Mouse (Mus musculus) MN1 (cell line): Measurements from ENCODE around the gene Cc2d1a.
A peak's percentile ranks its signal among the peaks of the same experiment; 100 is the strongest.

ENCODE experiments used
- DNase-seq: peaks from one replicate; pipeline ENCODE4 v3.0.0-alpha.2; 2016; ENCODE audit warnings: low spot score

The Cc2d1a gene

DNA sequence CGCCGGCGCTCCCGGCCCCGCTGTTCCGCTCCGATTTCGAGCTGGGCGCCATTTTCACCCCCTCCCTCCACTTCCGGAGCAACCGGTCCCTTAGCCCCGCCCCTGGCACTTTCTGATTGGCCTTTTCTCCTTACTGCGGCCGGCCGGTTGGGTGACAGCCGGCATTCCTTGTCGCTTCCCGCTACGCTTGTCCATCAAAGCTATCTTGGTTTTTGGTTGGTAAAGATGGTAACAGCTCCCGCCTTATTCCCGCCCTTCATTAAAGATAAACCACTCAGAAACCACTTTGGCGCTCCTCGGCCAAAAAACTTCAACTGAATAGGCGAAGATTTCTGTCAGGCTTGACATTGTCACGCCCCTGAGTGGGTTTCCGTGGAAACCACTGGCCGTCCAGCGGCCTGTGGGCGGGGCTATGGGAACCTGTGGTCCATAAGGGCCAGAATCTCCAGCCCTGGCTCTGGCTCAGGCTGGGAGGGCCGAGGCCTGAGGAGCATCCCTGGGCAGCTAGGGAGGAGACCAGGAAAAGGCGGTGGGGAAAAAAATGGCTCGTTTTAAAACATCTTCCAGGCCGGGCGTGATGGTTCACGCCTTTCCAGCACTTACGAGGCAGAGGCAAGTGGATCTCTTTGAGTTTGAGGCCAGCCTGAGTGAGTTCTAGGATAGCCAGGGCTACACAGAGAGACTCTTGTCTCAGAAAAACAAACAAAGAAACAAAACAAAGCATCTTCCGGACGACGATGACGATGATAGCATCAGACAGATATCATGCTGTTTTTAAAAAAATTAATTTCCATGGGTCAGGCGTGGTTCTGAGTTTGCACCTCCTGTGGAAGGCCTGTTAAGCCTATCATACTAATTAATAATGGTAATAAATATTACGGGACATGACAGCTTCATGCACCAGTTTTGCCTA lies 42.8 kb downstream of the Cc2d1a start, which contains the start of gene Dcaf15:
Dcaf15 (minus strand) TSS at position 72 of the 913 bp plus-strand sequence.
- peak; percentile 100 for DNase-seq

DNA sequence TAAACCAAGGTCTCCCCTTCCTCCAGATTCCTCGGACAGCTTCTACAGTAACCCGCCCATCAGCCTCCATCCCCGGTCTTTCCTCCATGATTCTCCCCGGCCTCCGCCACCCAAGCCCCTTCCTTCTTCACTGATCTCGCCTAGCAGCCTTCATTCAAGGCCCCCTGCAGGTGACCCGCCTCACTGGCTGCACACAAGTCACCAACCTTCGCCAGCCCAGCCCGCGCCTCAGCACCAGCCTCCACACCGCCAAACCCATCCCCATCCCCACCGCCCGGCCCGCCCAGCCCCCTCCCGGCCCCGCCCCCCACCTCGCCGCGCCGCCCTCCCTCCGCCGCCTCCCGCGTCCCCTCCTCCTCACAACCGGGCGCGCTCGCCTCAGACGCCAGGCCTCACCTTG lies 43.5 kb downstream of the Cc2d1a start:
- DNase-seq, result peak; percentile 90

GRCm38 (mm10) chr8:84103601-84104000 lies 44.1 kb downstream of the Cc2d1a start:
- peak; percentile 77 for DNase-seq

GRCm38 (mm10) chr8:84101476-84102270 lies 46.1 kb downstream of the Cc2d1a start:
- DNase-seq, result no peak

- no peak for DNase-seq
These were observed 49.4 kb downstream of the Cc2d1a start for GRCm38 (mm10) chr8:84098376-84098775.

DNA sequence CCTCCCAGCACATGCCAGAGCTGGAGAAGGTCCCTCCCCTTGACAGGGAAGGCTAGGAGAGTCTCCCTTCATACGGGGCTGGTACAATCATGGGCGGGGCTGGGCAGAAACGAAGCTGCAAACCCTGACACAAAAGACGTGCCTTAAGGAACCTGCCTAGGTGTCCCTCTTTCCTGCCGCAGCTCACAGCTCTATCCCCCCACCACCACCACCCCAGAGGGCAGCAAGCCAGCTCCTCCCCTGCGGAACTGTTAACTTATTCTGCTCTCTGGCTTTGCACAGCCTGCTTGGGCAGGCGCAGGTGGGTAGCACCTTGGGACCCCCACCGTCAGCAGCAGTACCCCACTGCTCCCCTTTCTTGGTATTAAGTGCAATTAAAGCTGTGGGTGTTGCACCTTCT lies 51.7 kb downstream of the Cc2d1a start:
- DNase-seq, result no peak

DNA sequence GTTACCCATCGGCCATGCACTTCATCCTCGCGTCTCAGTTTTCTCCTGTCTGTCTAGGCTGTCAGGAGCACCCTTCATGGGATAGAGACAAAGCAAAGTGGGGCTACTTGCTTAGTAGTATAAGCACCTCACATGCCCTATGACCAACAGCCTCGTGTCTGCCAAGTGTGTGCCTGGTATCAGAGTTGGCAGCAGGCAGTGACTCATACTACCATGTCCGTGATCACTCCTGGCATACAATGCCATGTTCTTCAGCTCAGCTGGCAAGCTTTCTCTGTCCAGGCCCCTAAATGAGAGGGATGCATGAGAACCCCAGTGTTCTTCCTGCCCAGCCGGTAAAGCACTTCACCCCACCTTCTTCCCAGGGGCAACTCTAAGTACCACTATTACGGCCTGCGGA lies 57.2 kb downstream of the Cc2d1a start:
- DNase-seq, result peak; percentile 45

DNA sequence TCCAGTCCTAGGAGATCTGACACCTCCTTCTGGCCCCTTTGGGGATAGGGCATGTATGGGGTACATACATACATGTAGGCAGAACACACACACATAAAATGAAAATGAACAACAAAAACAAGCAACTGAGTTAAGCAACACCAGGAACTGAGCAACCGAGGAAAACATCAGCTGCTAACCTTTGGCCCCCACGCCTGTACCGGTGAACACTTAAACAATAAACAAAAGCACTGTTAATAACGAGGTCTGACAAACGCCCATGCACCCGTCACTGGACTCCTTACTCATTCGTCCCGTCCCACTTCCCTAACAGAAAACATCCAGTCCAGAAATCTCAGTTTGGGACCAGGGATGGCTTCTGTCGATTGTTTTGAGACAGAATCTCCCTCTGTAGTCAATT lies 58.5 kb downstream of the Cc2d1a start:
- DNase-seq, result no peak

GRCm38 (mm10) chr8:84087821-84088220 lies 59.9 kb downstream of the Cc2d1a start:
- no peak for DNase-seq

- DNase-seq, result no peak
These were observed 60.6 kb downstream of the Cc2d1a start for GRCm38 (mm10) chr8:84087156-84087555.

DNA sequence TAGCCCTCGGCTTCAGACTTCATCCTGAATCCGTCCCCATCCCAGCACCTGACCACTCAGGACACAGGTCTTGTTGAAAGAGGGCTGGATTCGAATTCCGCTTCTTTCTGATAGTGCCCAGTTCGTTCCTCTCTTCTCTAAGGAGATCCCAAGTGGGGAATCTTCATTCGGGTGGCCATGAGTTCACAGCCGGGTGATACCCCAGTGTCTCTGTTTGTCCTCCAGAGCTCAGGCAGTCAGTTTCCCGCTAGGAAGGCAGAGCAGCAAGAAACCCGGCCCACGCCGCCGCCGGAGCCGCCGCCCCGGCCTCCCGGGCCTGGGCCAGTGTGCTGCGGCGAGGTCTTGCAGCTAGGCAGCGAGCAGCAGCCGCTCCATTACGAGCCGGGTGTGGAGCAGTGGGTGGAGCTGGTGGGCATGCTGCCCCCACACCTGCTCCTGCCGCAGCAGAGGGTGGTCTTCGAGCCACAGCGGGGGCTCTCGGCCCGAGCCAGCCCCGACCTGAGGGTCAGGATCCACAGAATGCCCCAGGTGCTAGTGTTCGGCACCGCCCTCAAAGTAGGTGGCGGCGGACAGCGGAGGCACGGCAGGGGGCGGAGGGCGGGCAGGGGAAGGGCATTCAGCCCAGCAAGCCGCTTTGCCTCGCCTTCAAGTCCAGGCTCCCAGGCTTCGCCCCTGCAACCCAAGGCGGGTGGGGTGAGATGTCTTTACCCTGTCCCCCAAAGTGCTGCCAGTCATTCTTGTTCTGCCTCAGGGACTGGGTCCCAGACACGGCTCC lies 63.2 kb downstream of the Cc2d1a start:
- DNase-seq, result no peak

- DNase-seq, result peak; percentile 83
These were observed 63.9 kb downstream of the Cc2d1a start for GRCm38 (mm10) chr8:84083829-84084241.
